Mouse (Mus musculus) lung, postnatal 4 days (tissue): ENCODE results near the gene Sqor.

Experiments used
- DNase-seq, 2 experiments: peaks; one replicate each; pipeline ENCODE4 v3.0.0; 2021

Sqor gene

DNA sequence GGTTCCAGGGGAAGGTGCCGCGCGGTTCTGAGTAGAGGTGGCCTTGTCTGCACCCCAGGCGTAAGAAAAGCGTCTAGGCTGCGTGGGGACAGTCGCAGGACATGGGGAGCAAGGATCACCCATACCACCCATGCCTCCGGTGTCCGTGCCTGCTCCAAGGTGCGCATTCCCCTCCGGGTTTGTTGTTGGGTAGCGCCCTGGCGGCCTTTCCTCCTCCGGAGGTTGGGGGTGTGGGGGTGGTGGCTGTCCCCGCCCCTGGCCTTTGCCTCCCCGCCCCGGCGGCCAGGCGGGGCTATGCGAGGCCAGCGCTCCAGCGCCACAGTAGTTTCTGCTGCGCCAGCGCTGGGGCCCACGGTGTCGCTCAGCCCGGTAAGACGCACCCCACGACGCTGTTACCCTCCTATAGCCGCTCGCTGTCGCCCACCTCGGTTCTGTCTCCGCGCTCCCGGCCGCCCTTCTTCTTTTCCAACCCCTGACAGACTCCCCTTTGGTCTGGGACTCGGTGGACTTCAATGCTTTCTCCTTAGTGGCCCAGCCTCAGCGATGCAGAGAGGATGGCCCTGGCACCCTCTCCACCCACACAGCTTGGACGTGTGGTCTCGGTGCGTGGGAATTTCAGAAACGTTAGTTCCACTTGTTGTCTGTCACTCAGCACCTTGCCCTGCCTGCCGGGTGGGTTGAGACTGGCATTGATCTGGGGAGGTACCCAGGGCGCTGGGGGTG lies at the start of gene Sqor:
Gene Sqor (plus strand): TSS at position 167 of the 723 bp plus-strand sequence.
- peak; percentile 82 to 87 for DNase-seq

GRCm38 (mm10) chr2:122716301-122716842 lies 48.7 kb upstream of the Sqor start:
- no peak for DNase-seq

DNA sequence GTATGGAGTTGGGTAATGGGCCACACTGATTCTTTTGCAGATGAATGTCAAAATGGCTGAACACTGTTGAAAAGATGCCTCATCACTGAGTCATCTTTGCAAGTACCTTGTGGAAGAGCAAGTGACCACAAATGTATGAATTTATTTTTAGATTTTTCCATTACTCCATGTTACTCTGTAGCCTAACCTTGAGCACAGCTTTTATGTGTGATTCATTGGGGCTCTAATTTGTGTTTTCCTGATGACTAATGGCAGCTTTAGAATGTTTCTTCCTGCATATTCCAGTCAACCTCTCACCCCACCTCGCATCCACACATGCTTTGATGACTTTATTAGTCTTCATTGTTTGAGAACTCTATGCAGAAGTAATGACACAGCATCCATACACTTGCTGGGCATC lies 45.8 kb upstream of the Sqor start:
- no peak for DNase-seq

DNA sequence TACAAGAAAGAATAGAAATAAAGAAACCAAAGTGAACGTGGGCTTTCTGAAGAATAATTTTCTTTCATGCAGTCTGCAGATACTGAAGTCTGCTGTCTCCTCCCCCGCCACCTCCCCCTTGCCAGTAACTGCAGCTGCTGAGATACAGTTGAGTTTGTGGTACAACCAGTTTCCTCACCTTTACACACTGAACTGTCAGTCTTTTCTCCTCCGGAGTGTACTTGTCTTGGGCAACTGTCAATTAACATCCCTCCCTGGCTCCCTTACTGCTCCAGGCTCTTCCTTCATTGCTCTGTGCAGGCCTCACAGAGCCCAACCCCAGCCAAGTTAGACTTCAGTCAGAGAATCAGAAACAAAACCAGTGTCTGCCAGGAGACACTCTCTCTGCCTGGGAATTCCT lies 44.5 kb upstream of the Sqor start:
- DNase-seq: no peak

GRCm38 (mm10) chr2:122725604-122726003 lies 39.4 kb upstream of the Sqor start:
- peak in 1 of 2 experiments; percentile 26 for DNase-seq

GRCm38 (mm10) chr2:122731456-122731855 lies 33.6 kb upstream of the Sqor start:
- DNase-seq: no peak

- DNase-seq: peak; percentile 93 to 94
Observed at GRCm38 (mm10) chr2:122737894-122738830, 26.9 kb upstream of the Sqor start, which contains the start of gene Bloc1s6. Bloc1s6 (plus strand) TSS chr2:122738503.

DNA sequence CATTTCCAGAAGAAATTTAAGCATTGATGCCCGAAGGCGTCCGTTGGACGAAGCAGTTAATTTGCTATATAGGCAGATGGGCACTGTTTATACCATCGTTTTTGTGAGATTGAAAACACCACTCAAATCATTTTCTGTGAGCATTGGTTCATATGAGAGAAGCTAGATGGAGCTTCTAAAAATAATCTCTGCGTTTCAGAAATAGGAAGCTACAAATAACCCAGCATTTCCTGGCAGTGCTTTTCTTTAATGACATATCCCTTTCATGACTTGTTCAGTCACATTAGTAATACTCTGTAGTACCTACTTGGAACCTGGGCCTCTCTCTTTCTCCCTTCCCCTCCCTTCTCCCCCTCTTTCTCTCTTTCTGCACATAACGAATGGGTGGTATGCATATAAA lies 26.0 kb upstream of the Sqor start:
- DNase-seq: no peak

GRCm38 (mm10) chr2:122746461-122746860 lies 18.6 kb upstream of the Sqor start:
- DNase-seq: no peak

DNA sequence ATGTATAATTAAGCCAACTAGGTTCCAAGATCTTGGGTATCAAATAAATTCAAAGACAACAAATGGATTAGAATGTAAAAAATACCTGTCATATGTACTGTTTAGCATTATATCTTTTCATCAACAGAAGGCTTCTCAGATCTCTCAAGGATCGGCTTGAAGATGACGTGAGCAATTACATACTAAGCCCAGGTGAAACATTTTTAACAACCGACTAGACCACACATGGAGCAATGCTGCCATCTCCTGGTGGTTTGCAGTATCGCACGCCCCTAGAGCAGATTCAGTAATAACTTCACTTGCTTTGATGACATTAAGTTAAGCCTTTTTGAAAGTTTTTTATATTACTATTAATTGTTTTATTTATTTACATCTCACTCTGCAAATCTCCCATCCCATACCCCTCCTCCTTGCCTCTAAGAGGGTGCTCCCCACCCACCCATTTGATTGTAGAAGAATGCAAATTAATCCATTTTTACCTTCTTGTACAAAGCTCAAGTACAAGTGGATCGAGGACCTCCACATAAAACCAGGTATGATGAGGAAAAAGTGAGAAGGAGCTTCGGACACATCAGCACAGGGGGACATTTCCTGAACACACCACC lies 11.2 kb upstream of the Sqor start:
- DNase-seq: peak; percentile 24 to 62

DNA sequence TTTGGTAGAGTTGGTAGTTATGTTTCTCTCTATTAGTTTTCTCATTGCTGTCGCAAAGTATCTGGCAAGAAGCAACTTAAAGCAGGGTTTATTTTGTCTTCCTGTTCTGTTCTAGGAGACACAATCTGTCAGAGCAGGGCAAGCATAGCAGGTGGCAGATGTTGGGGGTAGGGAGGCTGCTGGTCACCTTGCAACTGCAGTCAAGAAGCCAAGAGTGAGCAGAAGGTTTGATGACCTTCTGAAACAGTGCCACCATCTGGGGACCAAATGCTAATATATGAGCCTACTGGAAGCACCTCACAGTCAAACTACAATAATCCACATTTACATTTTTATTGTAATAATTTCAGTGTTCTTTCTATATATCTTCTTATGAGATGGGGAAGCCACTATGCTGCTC lies 5.2 kb upstream of the Sqor start:
- DNase-seq: no peak

GRCm38 (mm10) chr2:122762991-122763390 lies 2.0 kb upstream of the Sqor start:
- DNase-seq: no peak

DNA sequence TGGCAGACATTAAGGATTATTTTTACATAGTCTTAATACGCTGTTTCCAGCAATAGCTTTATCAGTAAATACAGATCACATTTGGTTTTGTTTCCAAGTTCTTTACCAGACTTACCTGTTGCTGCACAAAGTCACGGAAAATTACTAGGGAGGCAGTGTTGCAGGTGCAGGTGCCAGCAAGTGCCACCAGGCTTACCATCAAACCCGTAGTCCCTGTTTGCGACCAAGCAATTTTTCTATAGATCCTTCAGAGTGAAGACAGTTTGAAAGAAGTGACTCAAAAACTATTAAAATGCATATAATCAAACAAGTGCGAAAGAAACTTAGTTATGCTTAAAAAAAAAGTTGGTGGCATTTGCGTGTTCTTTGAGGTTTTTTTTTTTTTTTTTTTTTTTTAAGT lies 511 bp upstream of the Sqor start:
- no peak for DNase-seq

GRCm38 (mm10) chr2:122765794-122766145 lies 733 bp downstream of the Sqor start:
- no peak for DNase-seq

DNA sequence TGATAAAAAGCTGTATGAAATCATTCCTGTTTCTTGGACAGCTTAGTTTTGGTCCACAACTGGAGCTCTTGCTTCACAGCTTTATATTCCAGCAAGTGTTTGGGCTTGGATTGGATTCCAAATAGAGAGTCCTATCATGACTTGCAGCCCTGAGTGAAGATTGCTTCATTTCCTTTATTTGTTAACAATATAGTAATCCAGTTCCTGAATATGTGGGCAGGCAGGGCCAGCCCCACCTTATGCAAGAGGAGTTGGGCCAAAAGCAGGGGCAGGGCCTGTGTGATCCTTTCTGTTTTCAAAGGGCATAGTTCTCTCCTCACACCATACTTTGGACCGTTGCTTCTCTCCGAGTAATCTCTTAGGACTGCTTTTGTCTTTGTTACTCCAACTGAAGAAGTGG lies 6.0 kb downstream of the Sqor start:
- DNase-seq: peak; percentile 42 to 65

DNA sequence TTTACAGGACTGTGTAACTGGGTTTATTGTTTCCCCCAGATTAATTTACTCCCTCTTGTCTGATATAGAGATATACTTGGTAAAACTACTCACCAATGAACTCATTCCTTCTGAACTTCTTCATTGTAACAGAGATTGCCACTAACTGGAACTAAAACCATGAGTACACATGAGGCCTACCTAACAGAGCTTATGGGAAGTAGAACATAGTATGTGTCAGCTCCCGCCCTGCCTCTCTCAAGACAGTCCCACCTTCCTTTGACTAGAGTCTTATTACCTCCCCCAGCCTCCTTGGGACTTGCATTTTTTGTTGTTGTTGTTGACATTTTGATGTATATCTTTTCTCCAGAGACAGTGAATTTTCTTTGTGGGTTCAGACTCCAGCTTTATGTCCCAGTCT lies 7.9 kb downstream of the Sqor start:
- no peak for DNase-seq

- DNase-seq: no peak
Observed at GRCm38 (mm10) chr2:122775491-122775890, 10.5 kb downstream of the Sqor start.

DNA sequence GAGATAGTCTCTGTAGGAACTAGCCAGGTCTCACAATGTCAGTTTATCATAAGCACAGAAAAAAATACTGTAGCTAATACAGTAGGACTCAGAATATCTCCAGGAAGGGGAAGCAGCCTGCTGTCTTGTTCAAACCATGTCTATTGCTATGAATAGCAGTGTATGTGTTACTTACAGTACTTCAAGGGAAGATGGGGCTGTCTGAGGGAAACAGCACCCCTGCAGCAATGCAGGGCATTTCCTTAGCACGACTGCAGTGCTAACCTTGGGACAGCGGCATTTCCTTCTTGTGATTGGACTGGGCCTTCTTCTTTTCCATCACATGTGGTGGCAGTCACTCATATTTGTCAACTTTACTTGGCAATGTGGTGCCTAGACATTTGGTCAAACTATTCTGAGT lies 11.8 kb downstream of the Sqor start:
- peak in 1 of 2 experiments; percentile 28 for DNase-seq

- no peak for DNase-seq
Observed at GRCm38 (mm10) chr2:122779967-122780366, 14.9 kb downstream of the Sqor start.

DNA sequence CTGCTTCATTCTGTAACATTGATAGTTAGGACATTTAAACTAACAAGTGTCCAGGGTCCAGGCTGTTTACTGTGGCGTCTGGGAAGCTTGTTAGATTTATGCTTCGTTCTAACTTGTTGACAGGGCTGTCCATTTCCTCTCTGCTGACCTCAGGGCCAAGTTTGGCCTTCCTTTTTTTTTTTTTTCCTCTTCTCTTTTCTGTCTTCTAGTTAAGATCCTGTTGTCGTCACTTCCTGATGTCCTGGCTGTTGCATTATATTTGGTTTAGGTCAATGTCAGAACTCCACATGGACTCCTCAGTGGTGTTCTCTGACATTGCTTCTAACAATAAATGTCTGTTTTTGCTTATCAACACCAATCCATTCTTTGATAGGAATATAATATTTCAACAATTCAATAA lies 15.4 kb downstream of the Sqor start:
- DNase-seq: no peak

DNA sequence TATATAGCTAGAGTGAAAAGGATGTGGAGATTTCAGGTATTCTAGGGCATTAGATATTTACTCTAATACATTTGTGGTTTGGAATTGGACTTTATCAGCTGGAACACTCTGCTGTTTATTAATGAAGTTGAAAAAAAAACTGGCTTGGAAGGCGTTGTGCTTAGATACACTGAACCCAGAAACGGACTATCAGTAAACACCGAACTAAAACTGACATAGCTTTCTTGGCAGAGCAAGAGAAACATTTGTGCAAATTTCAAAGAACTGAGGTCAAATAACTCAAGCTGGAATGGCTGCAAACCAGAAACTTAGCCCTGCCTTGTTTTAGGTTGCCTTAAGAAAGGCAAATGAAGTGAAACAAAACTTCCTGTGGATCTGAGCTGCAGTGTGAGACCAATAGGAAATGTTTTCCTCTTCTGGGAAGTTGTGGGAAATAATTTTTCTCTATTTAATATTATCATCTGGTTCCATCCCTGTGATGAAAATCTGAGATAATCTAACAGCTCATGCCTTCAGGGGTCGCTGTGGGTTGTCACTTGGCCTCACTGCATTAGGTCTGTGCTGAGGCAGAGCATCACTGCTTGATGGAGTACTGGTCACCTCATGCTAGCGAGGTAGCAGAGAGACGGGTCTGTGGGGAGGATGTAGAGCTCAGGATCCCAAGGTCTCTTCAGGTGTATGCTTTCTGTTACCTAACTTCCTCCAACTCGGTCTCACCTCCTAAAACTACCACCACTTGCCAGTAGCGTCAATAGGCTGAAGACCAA lies 16.7 kb downstream of the Sqor start:
- DNase-seq: no peak

DNA sequence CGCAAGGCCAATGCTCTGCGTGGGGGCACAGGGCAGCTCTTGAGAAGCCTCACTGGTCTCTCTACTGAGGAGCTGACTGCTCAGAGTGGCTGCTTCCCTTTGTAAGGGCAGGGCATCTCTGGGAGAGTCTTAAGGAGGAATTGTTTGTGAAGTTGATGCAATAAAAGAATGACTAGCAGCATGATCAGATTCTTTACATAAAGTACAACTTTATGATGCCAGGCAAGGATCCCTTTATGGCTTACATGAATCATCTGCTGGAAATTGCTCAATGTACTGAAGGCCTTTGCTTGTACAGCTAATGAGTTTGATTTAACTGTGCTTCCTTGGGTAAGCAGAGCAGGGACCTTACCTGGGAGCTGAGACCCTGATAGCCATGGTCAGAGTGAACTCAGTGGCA lies 18.7 kb downstream of the Sqor start:
- no peak for DNase-seq

- no peak for DNase-seq
Observed at GRCm38 (mm10) chr2:122784701-122785100, 19.7 kb downstream of the Sqor start.
